Mouse (Mus musculus) T-helper 2 cell (primary cell): Measurements from ENCODE around the gene Psap.

Experiments
- in situ Hi-C: fragments of 300-600 bp; cut with MboI, MseI; formaldehyde crosslinking; loops from one replicate; pipeline ENCODE4 v1.15.1; 2025; ENCODE audit warnings: high pct_unique_total_duplicates

Gene Psap

DNA sequence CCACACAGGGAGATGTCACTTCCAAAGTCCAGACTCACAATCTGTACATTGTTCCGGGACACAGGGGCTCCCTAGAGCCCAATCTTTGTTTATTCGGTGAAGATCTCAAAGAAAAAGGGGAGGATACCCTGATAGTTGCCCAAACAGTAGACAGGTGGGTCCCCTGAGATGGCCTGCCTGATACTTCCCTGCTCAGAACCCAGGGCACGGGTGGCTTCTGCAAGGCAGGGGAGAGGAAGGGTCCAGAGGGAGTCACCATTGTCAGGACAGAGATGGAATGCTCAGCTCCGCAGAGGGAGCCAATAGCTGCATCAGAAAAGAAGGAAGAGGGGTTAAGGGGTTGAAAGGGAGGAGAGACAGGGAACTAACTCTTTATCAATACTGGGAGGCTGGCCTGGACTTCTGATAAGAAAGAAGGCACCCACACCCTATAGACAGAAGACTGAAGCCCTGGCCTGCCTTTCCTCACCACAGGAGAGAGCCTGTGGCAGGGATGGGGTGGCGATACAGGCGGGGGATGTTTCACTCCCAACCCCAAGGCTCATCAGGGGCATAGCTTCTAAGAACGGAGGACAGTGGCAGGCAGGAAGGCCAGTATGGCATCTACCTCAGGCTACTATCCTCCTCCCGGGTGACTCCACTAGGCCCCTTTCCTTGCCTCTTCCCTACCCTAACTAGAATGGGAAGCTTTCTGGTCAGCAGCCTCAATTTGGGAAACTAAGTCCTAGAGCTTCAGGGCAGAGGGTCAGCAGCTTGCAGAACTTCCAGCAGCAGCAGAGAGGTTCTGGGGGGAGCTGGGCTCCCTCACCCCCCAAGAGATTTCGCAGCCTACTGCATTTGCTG, 70.6 kb downstream of the Psap start:
- in situ Hi-C loops, result loop anchor here (5.0 kb wide), 2 partner anchors 34 to 71 kb away; partner anchors contain the start of gene Psap

DNA sequence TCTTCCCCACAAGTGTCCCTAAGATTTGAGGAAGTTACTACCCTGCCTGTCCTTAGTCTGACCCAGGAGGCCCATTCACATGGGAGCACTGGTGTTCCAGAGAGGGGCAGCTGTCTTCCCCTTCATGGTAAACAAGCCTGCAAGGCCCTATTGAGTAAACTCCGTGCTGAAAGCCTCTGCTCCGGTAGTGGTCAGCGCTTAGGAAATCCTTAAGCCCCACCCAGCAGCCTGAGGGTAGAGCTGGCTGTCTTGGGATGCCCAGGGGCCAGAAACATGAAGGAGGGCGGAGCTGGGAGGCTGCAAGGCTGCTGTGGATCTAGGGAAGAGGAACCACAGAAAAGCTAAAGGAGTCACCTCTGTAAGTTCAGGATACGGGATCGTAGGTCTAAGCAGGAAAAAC, 71.6 kb downstream of the Psap start:
- in situ Hi-C loops, result loop anchor here (5.0 kb wide), 2 partner anchors 33 to 72 kb away; partner anchors contain the start of gene Psap

GRCm38 (mm10) chr10:60349644-60350043, 72.2 kb downstream of the Psap start:
- in situ Hi-C loops, result loop anchor here (5.0 kb wide), 2 partner anchors 33 to 72 kb away; partner anchors contain the start of gene Psap

DNA sequence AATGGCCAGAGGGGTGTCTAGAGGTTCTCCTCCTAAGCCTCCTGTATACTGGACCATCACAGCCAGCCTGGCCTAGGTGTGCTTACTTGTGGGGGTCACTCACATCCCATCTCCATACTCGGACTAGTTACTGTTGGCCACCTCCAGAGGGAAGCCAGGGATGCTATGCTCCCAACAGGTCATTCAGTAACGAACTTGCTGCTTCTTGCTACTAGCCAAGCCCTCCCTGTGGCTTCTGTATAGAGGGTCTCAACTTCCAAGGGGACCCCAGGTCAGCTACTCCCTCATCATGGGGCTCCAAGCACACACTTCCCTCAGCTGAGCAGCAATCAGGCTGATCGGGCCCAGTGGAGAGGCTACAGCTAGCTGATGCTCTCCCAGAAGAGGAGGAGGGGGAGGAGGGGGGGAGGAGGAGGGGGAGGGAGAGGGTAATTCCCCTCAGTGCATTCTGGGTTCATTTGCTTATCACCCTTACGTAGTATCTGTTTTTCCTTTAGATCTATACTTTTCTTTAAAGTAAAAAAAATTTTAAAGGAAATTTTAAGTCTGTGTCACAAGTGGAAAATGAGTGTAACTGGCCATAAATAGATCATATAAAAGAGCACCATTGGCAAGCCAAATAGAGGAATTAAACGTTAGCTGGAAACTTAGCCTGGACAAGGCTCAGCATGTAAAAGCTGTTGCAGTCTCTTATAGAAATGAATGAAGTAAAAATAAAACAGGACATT, 72.8 kb downstream of the Psap start:
- in situ Hi-C loops, result no loop called here

- in situ Hi-C loops, result no loop called here
These were observed 73.4 kb downstream of the Psap start for GRCm38 (mm10) chr10:60350805-60351167.

- in situ Hi-C loops, result no loop called here
These were observed 73.8 kb downstream of the Psap start for GRCm38 (mm10) chr10:60351248-60351647.

DNA sequence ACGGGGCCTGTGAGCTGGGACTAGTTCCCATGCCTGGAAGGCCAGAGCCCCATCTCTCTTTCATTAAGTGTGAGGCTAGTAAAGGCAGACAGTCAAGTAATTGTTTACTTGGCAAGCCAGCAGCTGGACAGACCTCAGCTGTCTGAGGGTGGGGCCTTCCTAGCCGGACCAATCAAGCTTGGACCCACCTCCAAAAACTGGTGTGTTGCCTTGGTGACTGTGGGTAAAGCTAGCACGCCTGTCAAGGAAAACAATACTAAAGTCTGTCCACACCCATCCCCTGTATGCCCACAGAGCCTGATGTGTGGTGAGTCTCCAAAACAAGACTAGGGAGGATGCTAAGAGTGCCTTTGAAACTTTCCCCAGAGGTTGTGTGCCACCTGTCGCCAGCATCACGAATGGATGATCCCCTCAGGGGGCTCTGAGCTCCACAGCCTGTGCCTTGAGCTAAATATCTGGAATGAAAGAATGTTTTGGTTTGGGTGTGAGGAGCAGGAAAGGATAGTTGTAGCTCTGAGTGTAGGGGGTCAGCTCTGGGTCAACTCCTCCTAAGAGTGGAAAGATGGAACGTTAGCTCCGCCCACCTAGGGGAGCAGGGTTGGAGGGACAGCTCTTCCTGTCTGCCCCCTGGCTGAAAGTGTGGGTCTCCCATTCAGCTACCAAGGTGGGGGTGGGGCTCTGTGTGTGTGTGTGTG, 74.5 kb downstream of the Psap start:
- in situ Hi-C loops, result no loop called here
